Mouse (Mus musculus): ENCODE measurements at regions not wholly inside any gene's neighbourhood (a gene's known extent, or its start where the extent isn't known, plus 50 kb on each side); places are given as distances from the start of the nearest gene placed in this dataset.

DNA sequence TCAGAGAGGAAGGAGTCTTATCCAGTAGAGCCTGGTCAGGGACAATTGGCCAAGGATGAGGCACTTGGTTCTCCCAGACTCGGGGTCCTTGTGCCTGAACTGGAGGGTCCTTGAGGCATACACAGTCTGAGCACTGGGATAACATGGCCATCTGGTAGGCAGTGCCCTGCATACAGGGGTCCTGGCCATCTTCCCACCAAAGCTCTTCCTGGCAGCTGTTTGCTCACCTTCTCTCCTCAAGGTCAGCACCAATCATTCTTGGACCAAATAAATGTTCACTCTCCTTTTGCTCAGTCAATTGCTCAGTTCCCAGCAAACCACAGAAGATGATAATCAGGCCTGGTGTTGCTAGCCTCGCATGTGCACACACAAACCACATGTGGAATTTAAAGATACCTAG lies 242.6 kb upstream of the Shh start:
- 72% methylated on average over 2 of the region's 2 CpGs for WGBS
- no peak overlapping the region for H3K4me3 ChIP-seq
- ATAC-seq (ENCODE audit: low FRiP score, low read depth): no peak

DNA sequence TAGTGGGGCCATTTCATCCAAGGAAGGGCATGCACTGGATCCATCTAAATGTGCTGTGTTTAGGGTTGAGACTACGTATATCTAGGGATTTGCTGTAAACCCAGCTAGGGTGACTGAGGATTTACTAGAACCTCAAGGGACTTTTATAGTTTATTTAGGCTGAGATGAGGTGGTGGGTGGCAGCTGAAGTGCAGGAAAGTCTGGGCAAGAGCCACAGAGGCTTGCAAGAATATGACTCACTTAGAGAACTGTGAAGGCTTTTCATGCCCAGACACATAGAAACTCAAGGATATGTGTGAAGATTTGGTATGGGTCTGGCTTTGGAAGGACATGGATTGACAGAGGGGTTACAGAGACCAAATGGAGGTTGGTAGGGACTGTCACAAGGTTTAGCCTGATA lies 237.3 kb upstream of the Shh start:
- H3K27ac ChIP-seq: no peak overlapping the region
- H3K4me1 ChIP-seq: no peaks in the 10 kb centered on the region
- no peak overlapping the region for H3K9ac ChIP-seq
- H3K36me3 ChIP-seq: no peaks in the 10 kb centered on the region
- no peak overlapping the region for H3K4me3 ChIP-seq
- H3K9me3 ChIP-seq: no peaks in the 10 kb centered on the region
- no peaks in the 10 kb centered on the region for H3K27me3 ChIP-seq (replicated peaks)
- no peak for ATAC-seq (ENCODE audit: low FRiP score, low read depth)
- H3K4me2 ChIP-seq (replicated peaks): no peak overlapping the region
- WGBS: 76% methylated on average over 1 of the region's 1 CpGs

More for the DNA sequence above, 242.6 kb upstream of the Shh start:
- H3K9ac ChIP-seq: no peak overlapping the region
- H3K4me2 ChIP-seq (replicated peaks): no peak overlapping the region
- no peaks in the 10 kb centered on the region for H3K27me3 ChIP-seq (replicated peaks)
- H3K36me3 ChIP-seq: no peaks in the 10 kb centered on the region
- H3K4me1 ChIP-seq: no peaks in the 10 kb centered on the region
- H3K9me3 ChIP-seq: no peaks in the 10 kb centered on the region
- H3K27ac ChIP-seq: no peak overlapping the region

DNA sequence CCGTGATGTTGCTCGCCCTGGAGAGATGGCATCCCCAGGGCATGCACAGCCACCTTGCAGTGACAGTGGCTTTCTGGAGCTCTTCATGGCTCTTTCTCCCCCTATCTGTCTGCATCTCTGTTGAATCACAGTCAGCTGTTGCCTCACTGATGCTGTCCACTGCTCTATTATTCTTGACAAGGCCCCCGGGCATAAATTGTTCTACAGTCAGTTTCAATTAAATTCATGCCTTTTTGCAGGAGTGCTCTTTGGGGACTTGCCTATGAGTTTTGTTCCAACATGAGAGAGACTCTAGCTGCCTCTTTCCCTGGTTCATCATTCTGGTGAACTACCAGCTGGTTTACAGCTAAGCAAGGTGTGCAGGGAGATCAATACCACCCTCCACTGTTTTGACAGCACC lies 229.9 kb upstream of the Shh start:
- H3K4me3 ChIP-seq: no peak overlapping the region
- ATAC-seq (ENCODE audit: low FRiP score, low read depth): no peak
- H3K9me3 ChIP-seq: no peaks in the 10 kb centered on the region
- no peaks in the 10 kb centered on the region for H3K36me3 ChIP-seq
- no peak overlapping the region for H3K4me2 ChIP-seq (replicated peaks)
- no peaks in the 10 kb centered on the region for H3K4me1 ChIP-seq
- 77% methylated on average over 3 of the region's 3 CpGs for WGBS
- no peak overlapping the region for H3K27ac ChIP-seq
- H3K9ac ChIP-seq: no peak overlapping the region
- H3K27me3 ChIP-seq (replicated peaks): no peaks in the 10 kb centered on the region

DNA sequence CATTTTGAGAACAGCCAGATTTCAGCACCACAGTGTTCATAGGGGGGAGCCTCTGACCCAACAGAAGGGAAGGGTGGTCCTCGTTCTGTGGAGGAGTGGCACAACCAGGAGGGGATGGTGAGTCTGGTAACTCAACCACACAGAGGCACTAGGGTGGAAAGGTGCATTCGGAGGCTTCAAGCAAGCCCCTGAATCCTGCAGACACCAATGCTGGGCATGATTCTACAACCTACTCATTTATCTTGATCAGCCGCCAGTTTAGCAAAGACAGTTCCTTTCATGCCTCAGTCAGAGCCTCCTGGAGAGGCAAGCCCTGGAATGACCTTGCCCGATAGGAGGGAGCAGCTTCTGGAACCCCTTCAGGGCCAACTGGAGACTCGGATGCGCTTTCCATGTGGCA lies 223.1 kb upstream of the Shh start:
- no peaks in the 10 kb centered on the region for H3K27me3 ChIP-seq (replicated peaks)
- no peak for ATAC-seq (ENCODE audit: low FRiP score, low read depth)
- H3K36me3 ChIP-seq: no peaks in the 10 kb centered on the region
- 80% methylated on average over 6 of the region's 6 CpGs for WGBS
- H3K4me2 ChIP-seq (replicated peaks): no peak overlapping the region
- H3K9me3 ChIP-seq: no peaks in the 10 kb centered on the region
- no peak overlapping the region for H3K4me3 ChIP-seq
- H3K27ac ChIP-seq: no peak overlapping the region
- H3K9ac ChIP-seq: no peak overlapping the region
- H3K4me1 ChIP-seq: no peaks in the 10 kb centered on the region

DNA sequence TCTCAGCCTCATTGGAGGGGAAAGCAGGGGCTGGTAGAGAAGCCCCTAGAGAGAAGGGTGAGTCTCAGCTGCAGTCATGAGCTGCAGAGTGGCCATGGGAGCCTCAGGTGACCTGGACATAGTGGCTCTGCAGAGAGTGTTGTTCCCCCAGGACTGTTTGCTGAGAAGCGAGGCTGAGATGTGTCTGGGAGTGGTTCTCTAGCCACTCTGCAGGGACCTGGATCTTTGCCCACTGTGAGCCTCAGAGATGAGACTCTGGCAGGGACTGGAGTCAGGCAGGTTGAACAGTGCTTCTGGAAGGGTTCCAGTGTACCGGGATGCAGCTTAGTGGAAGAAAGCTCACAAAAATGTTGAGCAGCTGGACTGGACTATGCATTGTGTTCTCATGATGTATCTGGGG lies 222.6 kb upstream of the Shh start:
- Histone ChIP-seq H3K27me3 (replicated peaks) (no peaks in the 10 kb centered on the region), H3K4me1 (no peaks in the 10 kb centered on the region), H3K36me3 (no peaks in the 10 kb centered on the region), H3K4me3 (no peak overlapping the region), H3K27ac (no peak overlapping the region), H3K9me3 (no peaks in the 10 kb centered on the region), H3K4me2 (replicated peaks) (no peak overlapping the region), H3K9ac (no peak overlapping the region)
- WGBS: 81% methylated on average over 2 of the region's 2 CpGs
- no peak for ATAC-seq (ENCODE audit: low FRiP score, low read depth)

DNA sequence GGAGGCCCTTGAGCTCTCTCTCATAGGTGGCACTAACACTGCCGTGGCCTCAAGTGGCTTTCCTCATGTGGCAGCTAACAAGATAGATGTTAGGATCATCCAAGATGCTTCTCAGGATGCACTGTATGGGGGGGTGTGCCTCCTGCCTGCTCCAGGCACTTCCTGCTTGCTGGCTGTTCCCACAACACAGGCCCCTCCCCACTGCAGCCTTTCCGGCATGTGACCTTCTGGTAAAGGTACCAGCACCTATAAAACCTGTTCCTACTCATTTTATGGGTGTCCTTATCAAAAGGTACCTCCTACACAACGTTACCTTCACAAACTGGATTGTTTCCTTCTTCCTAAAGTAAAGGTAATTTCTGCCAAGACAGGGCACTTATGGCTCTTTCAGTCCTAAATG lies 222.1 kb upstream of the Shh start:
- H3K4me3 ChIP-seq: no peak overlapping the region
- no peaks in the 10 kb centered on the region for H3K27me3 ChIP-seq (replicated peaks)
- no peak overlapping the region for H3K4me2 ChIP-seq (replicated peaks)
- no peak overlapping the region for H3K27ac ChIP-seq
- no peaks in the 10 kb centered on the region for H3K4me1 ChIP-seq
- no peaks in the 10 kb centered on the region for H3K9me3 ChIP-seq
- ATAC-seq (ENCODE audit: low FRiP score, low read depth): no peak
- no peaks in the 10 kb centered on the region for H3K36me3 ChIP-seq
- WGBS: 75% methylated on average over 3 of the region's 3 CpGs
- H3K9ac ChIP-seq: no peak overlapping the region

DNA sequence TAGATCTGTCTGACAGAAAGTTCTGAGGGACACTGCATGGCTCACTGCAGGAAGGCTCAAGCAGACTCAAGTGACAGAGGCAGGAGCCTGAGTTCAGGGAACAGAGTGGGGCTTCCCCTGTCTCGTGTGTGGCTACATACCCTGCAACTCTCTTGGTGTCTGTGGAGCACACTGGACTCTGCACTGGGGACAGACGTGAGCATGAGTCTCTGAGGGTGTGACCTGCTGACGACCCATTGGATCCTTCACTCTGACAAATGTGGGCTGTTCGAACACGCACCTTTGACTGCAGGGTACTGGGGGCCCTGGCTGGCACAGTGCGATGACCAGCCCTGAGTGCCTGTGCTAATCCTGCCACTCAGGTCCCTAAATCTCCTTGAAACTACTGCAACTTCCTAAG lies 215.8 kb upstream of the Shh start:
- H3K27me3 ChIP-seq (replicated peaks): no peaks in the 10 kb centered on the region
- WGBS: 82% methylated on average over 6 of the region's 6 CpGs
- no peak overlapping the region for H3K4me3 ChIP-seq
- no peaks in the 10 kb centered on the region for H3K4me1 ChIP-seq
- H3K9ac ChIP-seq: no peak overlapping the region
- H3K36me3 ChIP-seq: no peaks in the 10 kb centered on the region
- no peak for ATAC-seq (ENCODE audit: low FRiP score, low read depth)
- H3K9me3 ChIP-seq: no peaks in the 10 kb centered on the region
- H3K4me2 ChIP-seq (replicated peaks): no peak overlapping the region
- no peak overlapping the region for H3K27ac ChIP-seq

DNA sequence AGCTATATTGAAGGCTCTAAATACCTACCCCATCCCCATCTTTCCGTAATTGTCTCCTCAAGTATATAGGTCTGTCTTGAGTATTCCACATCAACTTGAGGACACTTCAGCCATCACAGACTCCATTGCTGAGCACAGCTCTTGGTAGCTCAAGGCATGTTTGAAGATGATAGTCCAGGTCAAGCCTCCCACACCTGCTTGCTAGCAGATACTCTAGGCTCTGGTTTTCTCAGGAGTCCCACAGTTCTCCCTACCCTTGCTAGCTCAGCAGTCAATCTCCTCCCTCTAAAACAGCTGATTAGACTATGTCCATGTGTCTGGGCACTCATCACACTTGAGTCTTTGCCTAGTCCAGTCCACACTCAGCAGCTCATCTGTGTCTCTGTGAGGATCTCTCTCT lies 213.3 kb upstream of the Shh start:
- no peaks in the 10 kb centered on the region for H3K27me3 ChIP-seq (replicated peaks)
- no peak overlapping the region for H3K4me2 ChIP-seq (replicated peaks)
- no peak overlapping the region for H3K27ac ChIP-seq
- 97% methylated on average over 1 of the region's 1 CpGs for WGBS
- no peak overlapping the region for H3K9ac ChIP-seq
- H3K36me3 ChIP-seq: no peaks in the 10 kb centered on the region
- no peaks in the 10 kb centered on the region for H3K9me3 ChIP-seq
- ATAC-seq (ENCODE audit: low FRiP score, low read depth): no peak
- H3K4me3 ChIP-seq: no peak overlapping the region
- H3K4me1 ChIP-seq: no peaks in the 10 kb centered on the region

DNA sequence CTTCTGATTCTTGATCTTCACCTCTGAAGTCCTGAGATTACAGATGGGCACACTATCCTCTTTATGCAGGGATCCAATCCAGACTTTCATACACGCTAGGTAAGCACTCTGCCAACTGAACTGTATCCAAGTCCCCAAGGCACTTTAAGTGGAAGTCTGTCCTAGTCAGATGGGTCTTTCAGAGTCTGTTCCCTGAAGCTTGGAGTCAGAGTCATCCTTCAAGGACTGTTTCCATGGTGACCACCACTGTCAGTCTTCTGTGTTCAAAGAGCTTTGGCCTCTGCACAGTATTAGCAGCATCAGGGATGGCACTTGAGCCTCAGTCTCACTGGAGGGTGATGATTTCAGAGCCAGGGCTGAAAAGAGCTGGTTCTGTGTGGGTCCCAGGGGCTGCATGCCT lies 212.7 kb upstream of the Shh start:
- Histone ChIP-seq H3K27ac (no peak overlapping the region), H3K4me3 (no peak overlapping the region), H3K36me3 (no peaks in the 10 kb centered on the region), H3K9me3 (no peaks in the 10 kb centered on the region), H3K27me3 (replicated peaks) (no peaks in the 10 kb centered on the region), H3K4me1 (no peaks in the 10 kb centered on the region), H3K4me2 (replicated peaks) (no peak overlapping the region), H3K9ac (no peak overlapping the region)
- ATAC-seq (ENCODE audit: low FRiP score, low read depth): no peak
- 72% methylated on average over 1 of the region's 1 CpGs for WGBS

DNA sequence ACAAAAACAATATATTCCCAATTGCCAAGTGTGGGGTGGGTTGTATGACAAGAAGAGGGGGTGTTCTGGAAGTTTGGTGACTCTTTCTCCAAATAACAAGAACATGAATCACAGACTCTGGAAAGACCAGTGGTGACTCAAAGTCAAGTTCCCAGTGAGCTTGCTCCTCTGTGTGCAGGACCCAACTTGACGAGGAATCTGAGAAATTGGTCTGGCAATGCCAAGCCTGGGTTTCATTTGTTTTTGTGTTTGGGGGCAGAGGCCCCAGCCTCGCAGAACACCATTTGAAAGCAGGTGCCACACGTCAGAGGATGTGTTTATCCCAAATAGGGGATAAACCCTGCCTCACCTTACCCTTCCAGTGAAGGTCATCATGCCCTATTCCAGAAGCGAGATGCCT lies 163.1 kb upstream of the Shh start:
- H3K9me3 ChIP-seq: no peaks in the 10 kb centered on the region
- no peak overlapping the region for H3K27ac ChIP-seq
- ATAC-seq (ENCODE audit: low FRiP score, low read depth): no peak
- no peaks in the 10 kb centered on the region for H3K4me1 ChIP-seq
- WGBS: 89% methylated on average over 4 of the region's 4 CpGs
- H3K36me3 ChIP-seq: no peaks in the 10 kb centered on the region
- H3K27me3 ChIP-seq (replicated peaks): no peaks in the 10 kb centered on the region
- H3K4me3 ChIP-seq: no peak overlapping the region
- H3K4me2 ChIP-seq (replicated peaks): no peak overlapping the region
- no peak overlapping the region for H3K9ac ChIP-seq

DNA sequence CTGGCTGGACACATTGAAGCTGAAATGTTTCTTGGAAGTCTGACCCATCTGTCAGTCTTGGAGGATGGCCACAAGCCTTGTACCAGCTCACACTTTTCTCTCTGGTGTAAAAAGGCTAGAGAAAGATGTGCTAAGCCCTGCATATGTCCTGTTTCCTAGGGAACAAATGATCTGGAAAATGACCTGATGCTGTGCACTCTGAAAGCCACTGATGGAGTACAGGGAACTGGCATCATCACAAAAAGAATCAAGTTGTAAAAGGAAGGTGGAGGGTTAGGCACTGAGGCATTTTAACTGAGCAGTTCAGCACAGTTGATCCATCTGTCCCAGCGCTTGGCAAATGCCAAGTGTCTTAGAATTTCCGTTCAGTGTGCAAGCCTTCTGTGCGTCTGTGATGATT lies 144.8 kb upstream of the Shh start:
- no peaks in the 10 kb centered on the region for H3K36me3 ChIP-seq

DNA sequence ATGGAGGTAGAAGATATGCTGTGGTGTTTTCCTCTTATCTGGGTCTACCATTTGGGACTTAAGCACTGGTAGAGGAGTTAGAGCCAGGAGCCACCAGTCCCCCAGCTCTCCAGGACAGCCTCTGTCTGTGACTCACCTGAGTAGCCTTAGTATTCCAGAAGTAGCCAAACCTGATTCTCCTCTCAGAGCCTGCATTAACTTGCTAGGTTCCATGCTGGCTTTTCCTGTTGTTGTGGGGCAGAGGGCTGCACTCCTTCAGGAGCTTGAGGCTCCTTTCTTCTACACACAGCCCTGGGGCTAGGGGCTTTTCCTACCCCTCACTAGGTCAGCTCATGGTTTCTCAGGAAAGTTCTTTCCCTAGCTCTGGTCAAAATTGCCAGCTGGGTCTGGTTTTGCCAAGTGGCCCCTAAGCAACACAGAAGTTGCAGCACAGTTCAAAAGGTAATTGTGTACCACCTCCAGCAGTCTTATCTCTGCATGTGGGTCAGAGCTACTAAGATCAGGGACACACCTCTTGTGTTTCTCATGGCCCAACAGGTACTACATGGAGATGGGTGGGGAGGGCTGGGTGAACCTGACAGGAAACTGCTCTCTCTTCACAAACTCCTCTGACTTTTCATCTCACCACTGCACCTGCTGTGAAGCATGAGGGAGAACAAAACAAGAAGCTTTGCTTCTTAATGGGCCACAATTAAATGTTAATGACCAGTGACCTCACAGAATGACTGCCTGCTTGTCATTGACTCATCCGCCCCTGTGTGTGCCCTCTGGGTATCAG lies 129.7 kb upstream of the Shh start:
- Histone ChIP-seq H3K36me3 (no peaks in the 10 kb centered on the region), H3K4me2 (replicated peaks) (no peak overlapping the region), H3K27ac (no peak overlapping the region), H3K27me3 (replicated peaks) (no peaks in the 10 kb centered on the region), H3K9me3 (no peaks in the 10 kb centered on the region), H3K4me3 (no peak overlapping the region), H3K4me1 (no peaks in the 10 kb centered on the region), H3K9ac (no peak overlapping the region)
- 30% methylated on average over 1 of the region's 1 CpGs for WGBS
- ATAC-seq (ENCODE audit: low FRiP score, low read depth): no peak

More for the DNA sequence above, 144.8 kb upstream of the Shh start:
- Histone ChIP-seq H3K9me3 (no peaks in the 10 kb centered on the region), H3K27me3 (replicated peaks) (no peaks in the 10 kb centered on the region), H3K4me3 (no peak overlapping the region), H3K27ac (no peak overlapping the region), H3K4me2 (replicated peaks) (no peak overlapping the region), H3K4me1 (no peaks in the 10 kb centered on the region), H3K9ac (no peak overlapping the region)
- WGBS: 83% methylated on average over 3 of the region's 3 CpGs
- no peak for ATAC-seq (ENCODE audit: low FRiP score, low read depth)

DNA sequence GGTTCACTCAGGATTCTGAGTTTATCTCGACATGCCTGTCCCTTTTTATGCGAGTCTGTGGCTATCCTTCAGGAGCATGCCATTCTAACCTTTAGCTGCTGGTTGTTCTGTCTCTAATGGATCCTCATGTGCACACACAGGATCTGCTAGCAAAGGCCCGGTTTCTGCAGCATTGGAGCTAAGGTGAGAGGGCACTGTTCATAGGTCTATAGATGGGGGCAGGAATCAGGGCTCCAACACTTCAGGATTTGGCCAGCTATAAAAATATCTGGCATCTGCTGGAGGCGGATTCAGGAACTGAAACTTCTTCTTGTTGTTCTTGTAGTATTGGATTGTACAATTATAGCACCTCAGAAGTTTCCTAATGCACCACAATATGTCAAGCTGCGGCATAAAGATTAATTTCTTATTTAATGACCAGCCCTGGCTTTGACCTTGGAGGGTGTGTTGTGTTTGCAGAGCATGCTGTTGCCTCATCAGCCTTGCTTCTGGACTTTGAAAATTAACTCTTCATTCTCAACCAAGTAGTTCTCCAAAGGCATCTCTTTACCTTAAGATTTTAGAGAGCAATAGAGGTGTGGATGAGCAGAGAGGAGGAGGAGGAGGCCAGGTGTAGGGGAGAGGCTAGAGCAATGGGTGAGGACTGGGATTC lies 104.4 kb upstream of the Shh start:
- WGBS: 89% methylated on average over 5 of the region's 5 CpGs
- Histone ChIP-seq H3K9me3 (no peaks in the 10 kb centered on the region), H3K27ac (no peak overlapping the region), H3K9ac (no peak overlapping the region), H3K4me2 (replicated peaks) (no peak overlapping the region), H3K4me3 (no peak overlapping the region), H3K36me3 (no peaks in the 10 kb centered on the region), H3K4me1 (peaks cover 8% of the 10 kb centered on the region; the same call in 1 of the 2 replicates), H3K27me3 (replicated peaks) (no peaks in the 10 kb centered on the region)
- no peak for ATAC-seq (ENCODE audit: low FRiP score, low read depth)
